Mouse (Mus musculus): ENCODE measurements around the gene Mepe. TPM values are rescaled to one million over a fixed set of nuclear protein-coding genes. Genes with fewer than 3 reads are reported as not detected.

Gene Mepe
- not detected in 2 replicates for total RNA-seq (2017)

DNA sequence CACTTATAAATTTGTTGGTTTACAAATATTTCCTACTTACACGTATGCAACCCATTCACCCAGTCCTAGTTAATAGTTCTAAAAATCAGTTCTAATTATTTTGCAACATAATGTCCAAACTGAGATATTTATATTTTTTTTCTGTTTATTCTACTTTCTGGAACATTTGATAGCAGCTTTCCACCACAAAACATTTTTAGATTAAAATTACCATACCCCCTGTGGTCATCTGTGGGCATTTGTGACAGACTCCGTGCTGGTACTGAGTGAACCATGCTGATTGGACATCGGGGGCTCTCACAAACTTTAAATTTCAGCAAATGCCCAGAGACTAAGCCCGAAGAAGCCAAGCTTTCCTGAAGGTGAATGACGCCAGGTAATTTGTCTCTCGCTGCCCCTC lies at the start of gene Mepe:
TSS of gene Mepe (plus strand) at position 301 of the 400 bp plus-strand sequence.
- ATAC-seq (replicated peaks; ENCODE audit: low read depth, poor library complexity, severe bottlenecking), result no peak

DNA sequence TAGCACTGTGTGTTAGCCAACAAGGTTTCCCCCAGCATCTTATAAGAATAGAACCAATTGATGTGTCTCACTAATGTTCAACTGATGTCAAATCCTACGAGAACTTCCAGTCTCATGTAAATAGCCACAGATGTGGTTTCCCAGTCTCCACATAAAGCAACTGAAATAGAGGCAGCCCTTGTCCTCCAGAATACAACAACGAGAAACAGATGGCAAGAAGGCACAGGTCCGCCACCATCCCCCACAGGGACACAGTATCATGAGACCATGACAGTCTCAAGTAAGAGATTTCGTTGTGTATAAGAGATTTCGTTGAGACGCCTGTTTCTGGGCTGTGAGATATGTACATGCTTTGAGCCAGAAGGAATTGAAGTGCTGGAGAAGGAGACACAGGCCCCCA lies 30.9 kb upstream of the Mepe start:
- no peak for ATAC-seq (replicated peaks; ENCODE audit: low read depth, poor library complexity, severe bottlenecking)

DNA sequence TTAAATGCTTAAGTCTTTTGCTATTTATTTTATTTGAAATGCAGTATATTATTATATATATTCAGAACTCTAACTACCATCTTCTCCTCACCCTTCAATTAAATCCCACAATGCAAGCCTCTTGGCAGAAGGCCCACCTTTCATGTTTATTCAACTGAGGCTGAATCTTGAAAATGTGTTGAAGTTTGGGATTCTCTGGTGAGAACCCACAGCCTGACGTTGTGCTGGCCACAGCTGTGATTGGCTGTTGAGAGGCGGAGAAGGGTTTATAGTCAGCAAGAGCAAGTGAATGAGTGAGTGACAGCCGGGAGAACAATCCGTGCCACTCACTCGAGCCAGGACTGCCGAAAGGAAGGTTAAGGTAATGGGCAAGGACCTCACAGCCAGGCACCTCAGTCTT lies 26.1 kb upstream of the Mepe start, which contains the start of gene Ibsp:
TSS of gene Ibsp (plus strand) at position 178 of the 400 bp plus-strand sequence.
- ATAC-seq (replicated peaks; ENCODE audit: low read depth, poor library complexity, severe bottlenecking), result no peak

- no peak for ATAC-seq (replicated peaks; ENCODE audit: low read depth, poor library complexity, severe bottlenecking)
These were observed 11.1 kb upstream of the Mepe start for GRCm38 (mm10) chr5:104314073-104314472.

- no peak for ATAC-seq (replicated peaks; ENCODE audit: low read depth, poor library complexity, severe bottlenecking)
These were observed 1.8 kb downstream of the Mepe start for GRCm38 (mm10) chr5:104326884-104327283.

DNA sequence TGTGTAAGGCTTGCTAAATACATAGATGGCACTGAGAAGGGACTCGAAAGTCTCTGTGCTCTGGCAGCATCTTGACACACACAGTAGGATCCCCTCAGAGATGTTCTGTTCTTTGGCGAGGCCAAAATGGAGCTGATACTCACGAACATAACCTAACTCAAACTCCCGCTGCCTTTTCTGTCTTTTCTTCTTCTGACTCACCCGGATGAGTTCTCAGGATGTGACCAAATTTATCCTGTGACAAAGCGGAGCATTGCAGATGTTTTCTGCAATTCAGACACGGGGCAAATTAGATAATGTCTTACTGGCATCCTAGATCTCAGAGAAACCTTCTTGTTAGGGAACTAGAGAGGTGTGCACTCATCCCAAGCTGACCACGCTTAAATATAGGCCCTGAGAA lies 2.3 kb downstream of the Mepe start:
- no peak for ATAC-seq (replicated peaks; ENCODE audit: low read depth, poor library complexity, severe bottlenecking)

GRCm38 (mm10) chr5:104327876-104328275 lies 2.7 kb downstream of the Mepe start:
- no peak for ATAC-seq (replicated peaks; ENCODE audit: low read depth, poor library complexity, severe bottlenecking)

- ATAC-seq (replicated peaks; ENCODE audit: low read depth, poor library complexity, severe bottlenecking), result no peak
These were observed 3.3 kb downstream of the Mepe start for GRCm38 (mm10) chr5:104328317-104328850.

DNA sequence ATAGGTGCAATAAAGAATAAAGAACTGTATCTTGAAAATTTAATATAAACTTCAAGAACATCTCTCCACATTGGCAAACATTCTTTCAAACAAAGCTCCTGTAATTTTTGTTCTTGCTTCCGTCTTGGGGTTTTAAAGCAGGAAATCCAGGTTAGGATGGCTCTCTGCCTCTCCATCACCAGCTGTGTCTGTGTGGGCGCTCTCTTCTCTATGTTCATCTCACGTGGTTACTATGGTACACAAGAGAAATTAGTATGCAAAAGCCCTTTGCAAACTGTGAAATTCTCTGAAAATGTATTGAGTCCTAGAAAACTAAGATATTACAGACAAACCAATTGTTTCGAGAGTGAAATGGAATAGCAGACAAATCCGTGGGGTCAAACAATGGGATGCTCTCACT lies 4.3 kb downstream of the Mepe start:
- ATAC-seq (replicated peaks; ENCODE audit: low read depth, poor library complexity, severe bottlenecking), result no peak

GRCm38 (mm10) chr5:104330088-104330487 lies 5.0 kb downstream of the Mepe start:
- no peak for ATAC-seq (replicated peaks; ENCODE audit: low read depth, poor library complexity, severe bottlenecking)

GRCm38 (mm10) chr5:104332296-104332695 lies 7.2 kb downstream of the Mepe start:
- no peak for ATAC-seq (replicated peaks; ENCODE audit: low read depth, poor library complexity, severe bottlenecking)

DNA sequence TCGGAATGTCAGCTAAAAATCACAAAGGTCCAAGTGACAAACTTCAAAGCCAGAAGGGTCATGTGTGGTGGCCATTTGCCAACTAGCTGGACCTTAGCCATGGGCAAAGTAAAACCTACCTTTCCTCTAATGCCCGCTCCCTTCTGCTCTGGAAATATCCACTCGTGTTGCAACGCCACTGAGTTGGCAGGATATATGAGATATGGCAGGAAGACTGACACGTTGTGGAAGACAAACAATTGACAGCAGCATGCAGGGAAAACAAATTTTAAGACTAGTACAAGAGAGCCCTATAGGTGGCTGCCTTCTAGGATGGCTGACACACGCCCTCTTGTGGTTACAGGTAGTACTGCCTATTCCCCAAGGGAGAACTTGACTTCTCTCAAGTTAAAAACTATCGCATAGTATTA lies 8.1 kb downstream of the Mepe start:
- ATAC-seq (replicated peaks; ENCODE audit: low read depth, poor library complexity, severe bottlenecking), result peak; percentile 81

GRCm38 (mm10) chr5:104333643-104334042 lies 8.5 kb downstream of the Mepe start:
- no peak for ATAC-seq (replicated peaks; ENCODE audit: low read depth, poor library complexity, severe bottlenecking)

DNA sequence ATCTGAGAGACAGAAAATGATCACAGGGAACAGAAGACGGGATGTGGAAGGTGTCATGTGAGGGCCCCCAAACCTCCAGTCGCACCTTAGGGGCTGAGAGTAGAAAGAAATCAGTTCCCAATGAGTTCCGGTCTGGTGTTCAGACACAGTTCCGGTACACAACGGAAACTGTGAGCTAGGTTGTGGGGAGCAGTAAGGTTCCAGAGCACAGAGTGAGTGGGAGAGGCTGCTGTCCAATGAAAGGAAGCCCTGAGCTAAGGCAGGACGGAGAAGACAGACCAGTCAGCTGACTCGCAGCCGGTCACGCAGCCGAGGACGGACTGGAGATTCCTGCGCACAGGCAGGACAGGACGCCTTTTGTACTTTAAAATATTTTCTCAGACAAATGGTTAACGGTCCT lies 9.4 kb downstream of the Mepe start:
- ATAC-seq (replicated peaks; ENCODE audit: low read depth, poor library complexity, severe bottlenecking), result no peak

DNA sequence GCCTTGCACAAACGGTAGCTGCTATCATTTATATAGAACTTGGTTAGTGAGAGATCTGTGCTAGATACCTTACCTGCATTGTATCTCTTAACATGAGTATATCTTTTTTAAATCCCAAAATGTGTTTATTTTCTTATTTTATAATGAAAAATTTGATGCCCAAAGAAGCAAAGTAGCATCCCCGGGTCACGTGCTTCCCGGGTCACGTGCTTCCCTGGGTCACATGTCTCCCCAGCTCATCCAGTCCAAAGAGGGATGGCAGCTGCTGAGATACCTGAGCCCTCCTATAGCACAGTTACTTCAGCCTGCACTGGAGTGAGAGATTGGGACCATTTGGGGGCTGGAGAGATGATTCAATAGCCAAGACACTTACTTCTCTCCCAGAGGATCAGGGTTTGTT lies 10.8 kb downstream of the Mepe start:
- ATAC-seq (replicated peaks; ENCODE audit: low read depth, poor library complexity, severe bottlenecking), result no peak

GRCm38 (mm10) chr5:104337491-104337890 lies 12.4 kb downstream of the Mepe start:
- no peak for ATAC-seq (replicated peaks; ENCODE audit: low read depth, poor library complexity, severe bottlenecking)

DNA sequence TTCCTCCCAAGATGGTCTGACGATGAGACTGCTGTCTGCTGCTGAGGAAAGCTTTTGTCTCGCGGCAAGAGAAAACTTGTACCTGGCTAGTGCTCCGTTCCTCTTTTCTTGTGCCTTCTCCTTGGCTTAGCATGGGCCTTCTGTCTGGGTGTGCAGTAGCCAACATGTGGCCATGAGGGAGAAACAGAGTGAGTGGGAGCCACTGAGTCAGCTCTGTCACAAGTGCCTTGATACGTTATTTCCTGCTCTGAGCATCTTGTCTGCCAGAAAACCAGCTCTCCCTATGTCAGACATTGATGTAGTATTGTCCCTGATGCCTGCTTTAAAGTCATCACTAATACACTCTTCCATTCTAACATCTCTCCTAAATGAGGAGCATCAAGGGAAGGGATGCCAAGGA lies 13.9 kb downstream of the Mepe start:
- ATAC-seq (replicated peaks; ENCODE audit: low read depth, poor library complexity, severe bottlenecking), result no peak

- peak; percentile 93 for ATAC-seq (replicated peaks; ENCODE audit: low read depth, poor library complexity, severe bottlenecking)
These were observed 14.8 kb downstream of the Mepe start for GRCm38 (mm10) chr5:104339706-104340512.

GRCm38 (mm10) chr5:104340513-104340829 lies 15.3 kb downstream of the Mepe start:
- no peak for ATAC-seq (replicated peaks; ENCODE audit: low read depth, poor library complexity, severe bottlenecking)

- no peak for ATAC-seq (replicated peaks; ENCODE audit: low read depth, poor library complexity, severe bottlenecking)
These were observed 17.8 kb downstream of the Mepe start for GRCm38 (mm10) chr5:104342881-104343280.

- ATAC-seq (replicated peaks; ENCODE audit: low read depth, poor library complexity, severe bottlenecking), result peak; percentile 69; the same call in 1 of the 2 replicates
These were observed 19.6 kb downstream of the Mepe start for GRCm38 (mm10) chr5:104344526-104345240.
